In the genomic region with DNA sequence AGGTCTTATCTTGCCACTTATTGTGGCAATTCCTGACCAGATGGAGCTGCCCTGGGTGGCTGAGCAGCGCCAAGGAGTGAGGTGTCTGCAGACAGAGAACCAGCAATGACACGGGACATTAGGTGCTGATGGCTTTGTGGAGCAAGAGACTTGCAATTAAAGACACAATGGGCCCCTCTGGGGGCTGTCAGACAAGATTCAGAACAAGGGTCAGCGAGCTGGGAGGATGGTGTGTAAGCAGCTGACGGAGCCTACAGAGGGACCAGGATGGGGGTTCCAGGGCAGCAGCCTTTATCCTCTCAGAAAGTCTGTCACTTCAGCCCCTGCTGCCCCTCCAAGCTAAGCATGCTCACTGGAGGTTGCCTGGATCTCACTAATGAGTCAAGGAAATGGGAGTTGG, we compare ENCODE assay signal across 25 mouse cellular contexts.
A peak's percentile ranks its signal among the peaks of the same experiment; 100 is the strongest.
DNase-seq lines count a peak whose midpoint lies in the region; ATAC-seq and TF ChIP-seq lines count a peak whose summit lies in the region.
"Had no signal": no experiment of that assay in that cellular context is flagged by ENCODE, and none has a peak within 500 bp of the region (broad histone marks: within the 10 kb centered on the region; RNA-seq: fewer than 3 reads in every experiment).

No protein-coding gene starts in this region.

- 47% methylated on average over 4 of the region's 4 CpGs for whole genome bisulfite sequencing in hindbrain, postnatal 0 days
- WGBS in hindbrain, embryonic 11.5 days: 26% methylated on average over 4 of the region's 4 CpGs
- WGBS in neural tube, embryonic 13.5 days: 3% methylated on average over 4 of the region's 4 CpGs

- H3K27ac ChIP-seq in hindbrain, postnatal 0 days: no peak overlapping the region
- no peak overlapping the region for H3K27ac ChIP-seq in hindbrain, embryonic 11.5 days (ENCODE audit: low read depth, low read length)
- no peak overlapping the region for H3K27ac ChIP-seq in neural tube, embryonic 13.5 days (replicated peaks)
- H3K27ac ChIP-seq: embryonic facial prominence, embryonic 10.5 days; embryonic facial prominence, embryonic 13.5 days; gastrocnemius, adult 2 months had no signal

- no peaks in the 10 kb centered on the region for H3K27me3 ChIP-seq in hindbrain, postnatal 0 days (ENCODE audit: insufficient read depth, low read length)
- 0 out of 2 replicates have a peak, but pooled peaks cover 2% of the 10 kb centered on the region for H3K27me3 ChIP-seq in hindbrain, embryonic 11.5 days (ENCODE audit: control insufficient read depth, insufficient read depth, low read length)
- peaks cover 20% of the 10 kb centered on the region for H3K27me3 ChIP-seq in neural tube, embryonic 13.5 days

- no peak overlapping the region for H3K4me2 ChIP-seq in hindbrain, postnatal 0 days (ENCODE audit: low read depth, low read length)
- no peak overlapping the region for H3K4me2 ChIP-seq in hindbrain, embryonic 11.5 days (replicated peaks; ENCODE audit: low read depth, low read length)
- H3K4me2 ChIP-seq in neural tube, embryonic 13.5 days: no peak overlapping the region
- H3K4me2 ChIP-seq: embryonic facial prominence, embryonic 13.5 days; forebrain, embryonic 12.5 days; heart, embryonic 11.5 days; hindbrain, embryonic 13.5 days had no signal

- no peaks in the 10 kb centered on the region for H3K36me3 ChIP-seq in hindbrain, postnatal 0 days (ENCODE audit: insufficient read depth, low read length)
- no peaks in the 10 kb centered on the region for H3K36me3 ChIP-seq in hindbrain, embryonic 11.5 days (ENCODE audit: control insufficient read depth, insufficient read depth, low read length)
- no peaks in the 10 kb centered on the region for H3K36me3 ChIP-seq in neural tube, embryonic 13.5 days
- H3K36me3 ChIP-seq: embryonic facial prominence, embryonic 10.5 days; embryonic facial prominence, embryonic 13.5 days; forebrain, embryonic 12.5 days; hindbrain, embryonic 13.5 days had no signal

- DNase-seq in cerebellum, postnatal 10 days: peak; percentile 44 to 50
- peak; percentile 25 for DNase-seq in hindbrain, postnatal 0 days (ENCODE audit: low spot score)
- no peak for DNase-seq in hindbrain, embryonic 11.5 days (ENCODE audit: low spot score)
- DNase-seq in neural tube, embryonic 10.5 days (ENCODE audit: extremely low spot score, low spot score): no peak
- no peak for DNase-seq in embryo, embryonic 10.5 days (ENCODE audit: low spot score)
- DNase-seq: adrenal gland, adult 8-10 months; adrenal gland, postnatal 25 days; cerebellum, adult 11 months; cerebellum, adult 8-10 months; embryo, embryonic 11 days; forebrain, postnatal 0 days; gastrocnemius, adult 2 months; gastrocnemius, postnatal 14 days; heart, adult 11 months had no signal

- no peaks in the 10 kb centered on the region for H3K9me3 ChIP-seq in hindbrain, postnatal 0 days (ENCODE audit: low read length)
- no peaks in the 10 kb centered on the region for H3K9me3 ChIP-seq in hindbrain, embryonic 11.5 days (ENCODE audit: control insufficient read depth, low read length)
- no peaks in the 10 kb centered on the region for H3K9me3 ChIP-seq in neural tube, embryonic 13.5 days
- H3K9me3 ChIP-seq: embryonic facial prominence, embryonic 10.5 days; embryonic facial prominence, embryonic 13.5 days; forebrain, embryonic 12.5 days had no signal

- peaks cover 9% of the 10 kb centered on the region for H3K4me1 ChIP-seq in hindbrain, postnatal 0 days (ENCODE audit: insufficient read depth, low read length)
- no peaks in the 10 kb centered on the region; the same call in none of the 2 replicates for H3K4me1 ChIP-seq in hindbrain, embryonic 11.5 days (replicated peaks; ENCODE audit: control insufficient read depth, insufficient read depth, low read length)
- peaks cover 55% of the 10 kb centered on the region for H3K4me1 ChIP-seq in neural tube, embryonic 13.5 days (replicated peaks)

- no peak for TF ChIP-seq CTCF in hindbrain, postnatal 0 days (IDR thresholded peaks at IDR 0.05; ENCODE audit: low read depth)

- H3K9ac ChIP-seq in hindbrain, postnatal 0 days (replicated peaks; ENCODE audit: low read length): no peak overlapping the region
- H3K9ac ChIP-seq in hindbrain, embryonic 11.5 days (ENCODE audit: low read depth, low read length): no peak overlapping the region
- H3K9ac ChIP-seq in neural tube, embryonic 13.5 days: no peak overlapping the region
- H3K9ac ChIP-seq: embryonic facial prominence, embryonic 13.5 days; forebrain, embryonic 12.5 days; forebrain, postnatal 0 days; hindbrain, embryonic 13.5 days had no signal

- no peak overlapping the region for H3K4me3 ChIP-seq in hindbrain, postnatal 0 days (ENCODE audit: low read length)
- no peak overlapping the region for H3K4me3 ChIP-seq in hindbrain, embryonic 11.5 days (ENCODE audit: low read depth, low read length)
- no peak overlapping the region for H3K4me3 ChIP-seq in neural tube, embryonic 13.5 days
- H3K4me3 ChIP-seq: embryonic facial prominence, embryonic 10.5 days; embryonic facial prominence, embryonic 13.5 days; erythroblast, embryonic 14.5 days; forebrain, embryonic 12.5 days; gastrocnemius, adult 2 months; hindbrain, embryonic 13.5 days had no signal

- no peak for ATAC-seq in cerebellum, adult (ENCODE audit: insufficient number of reproducible peaks, low FRiP score, low TSS enrichment)
- no peak for ATAC-seq in hindbrain, postnatal 0 days
- no peak for ATAC-seq in hindbrain, embryonic 11.5 days (ENCODE audit: low FRiP score)
- ATAC-seq in neural tube, embryonic 13.5 days (ENCODE audit: low read depth): 0 out of 2 replicates have a peak, but pooled peaks have one; percentile 13
- ATAC-seq: activated CD4-positive, CD25-positive, alpha-beta regulatory T cell, adult 4 months; forebrain, postnatal 0 days; hindbrain, embryonic 16.5 days; inflammation-experienced regulatory T-cells, adult 6 months had no signal

Comparison
In these comparisons a context has a peak if more than half of its experiments do, and no peak if none do; other contexts are left out.
1. DNase-seq: peak in cerebellum, postnatal 10 days (2 of 2) and hindbrain, postnatal 0 days (single experiment); none in hindbrain, embryonic 11.5 days (single experiment), neural tube, embryonic 10.5 days (single experiment) and embryo, embryonic 10.5 days (single experiment).